Mouse (Mus musculus) G1E (cell line): ENCODE measurements around the gene Mcat. TPM values are rescaled to one million over a fixed set of nuclear protein-coding genes. Genes with fewer than 3 reads are reported as not detected.
A peak's percentile ranks its signal among the peaks of the same experiment; 100 is the strongest.

ENCODE experiments used
- ATAC-seq: 2 replicates; pipeline ENCODE4 v1.8.0; 2016; ENCODE audit warnings: mild to moderate bottlenecking; ENCODE audit not compliant: insufficient number of reproducible peaks, poor library complexity, low FRiP score, severe bottlenecking; ENCODE audit errors: extremely low read depth
- DNase-seq: peaks from one replicate; pipeline ENCODE4 v3.0.0; 2012; ENCODE audit warnings: low spot score
- H3K27me3 ChIP-seq: 2 replicates; pipeline ENCODE4 v1.6.1; 2012; ENCODE audit warnings: mild to moderate bottlenecking, low read length, inconsistent platforms; ENCODE audit not compliant: insufficient read depth
- H3K36me3 ChIP-seq: replicated peaks from 2 replicates; pipeline ENCODE3; 2012; ENCODE audit warnings: mild to moderate bottlenecking, inconsistent platforms
- H3K4me1 ChIP-seq: 2 replicates; pipeline ENCODE4 v1.6.1; 2012; ENCODE audit warnings: low read depth, low read length, inconsistent platforms, mixed read lengths; ENCODE audit not compliant: insufficient read depth
- H3K4me3 ChIP-seq: 2 replicates; pipeline ENCODE4 v1.5.1; 2012; ENCODE audit warnings: low read depth, mild to moderate bottlenecking, inconsistent platforms, low read length, moderate library complexity, mixed read lengths
- H3K9me3 ChIP-seq: replicated peaks from 2 replicates; pipeline ENCODE4 v1.6.1; 2012; ENCODE audit warnings: inconsistent platforms
- CTCF ChIP-seq: IDR thresholded peaks from 2 replicates; pipeline ENCODE4 v1.5.1; 2012; ENCODE audit warnings: low read depth, low read length, inconsistent platforms, mixed read lengths
- GATA1 ChIP-seq: IDR thresholded peaks from 2 replicates; pipeline ENCODE4 v1.6.1; 2012; ENCODE audit warnings: borderline replicate concordance, low read length, inconsistent platforms, mixed read lengths
- GATA2 ChIP-seq: IDR thresholded peaks from 2 replicates; pipeline ENCODE4 v1.6.1; 2012; ENCODE audit warnings: low read depth, low read length, inconsistent platforms, borderline replicate concordance
- POLR2AphosphoS5 ChIP-seq: IDR thresholded peaks from 2 replicates; pipeline ENCODE4 v1.6.1; 2012; ENCODE audit warnings: low read depth, low read length, inconsistent platforms; ENCODE audit not compliant: insufficient replicate concordance
- TAL1 ChIP-seq: conservative IDR thresholded peaks from 2 replicates; pipeline ENCODE4 v1.6.1; 2012; ENCODE audit warnings: low read depth, low read length, inconsistent platforms, mixed read lengths
- polyA plus RNA-seq: library from polyadenylated mRNA; stranded (reverse); fragments of >175 nt; gene quantifications from 2 replicates; pipeline ENCODE4 v1.2.3, GENCODE M21; 2012
- total RNA-seq, 2 experiments: library from RNA; stranded (forward) in 1 of 2; stranded (reverse) in 1 of 2; fragments of 200-1000 nt in 1 of 2; fragments of >200 nt in 1 of 2; fragmentation: Nextera tagmentation in 1 of 2; gene quantifications; 2 replicates each; pipeline ENCODE4 v1.2.3; 2014 to 2017

The Mcat gene
- total and polyA plus RNA-seq, 3 experiments, result 14.0 to 17.7 (median 17.1) TPM

GRCm38 (mm10) chr15:83592260-83593188 is 28.9 kb upstream of the Mcat start:
- peaks cover 65% of the 10 kb centered on the region for H3K4me1 ChIP-seq
- peak; percentile 15; the same call in 1 of the 2 replicates for ATAC-seq
- peak overlapping the region; percentile 92 for H3K4me3 ChIP-seq
- peak; percentile 37 for DNase-seq
- TF ChIP-seq TAL1, result peak; percentile 80
- no peak for TF ChIP-seq POLR2AphosphoS5
- peaks cover 57% of the 10 kb centered on the region for H3K36me3 ChIP-seq
- peaks cover 2% of the 10 kb centered on the region; the same call in 1 of the 2 replicates for H3K9me3 ChIP-seq
- H3K27me3 ChIP-seq, result no peaks in the 10 kb centered on the region

- TF ChIP-seq CTCF, result no peak
- TF ChIP-seq GATA1, result no peak
- no peak for TF ChIP-seq GATA2
- TF ChIP-seq POLR2AphosphoS5, result no peak
- no peak for TF ChIP-seq TAL1
- ATAC-seq, result no peak
- peaks cover 3% of the 10 kb centered on the region; the same call in 1 of the 2 replicates for H3K27me3 ChIP-seq
- H3K9me3 ChIP-seq, result peaks cover 7% of the 10 kb centered on the region
- DNase-seq, result no peak
- H3K4me1 ChIP-seq, result peaks cover 63% of the 10 kb centered on the region
- peak overlapping the region; percentile 92; the same call in 1 of the 2 replicates for H3K4me3 ChIP-seq
- H3K36me3 ChIP-seq, result peaks cover 64% of the 10 kb centered on the region
Measured at GRCm38 (mm10) chr15:83591758-83592157, 28.2 kb upstream of the Mcat start.

GRCm38 (mm10) chr15:83590841-83591240 is 27.3 kb upstream of the Mcat start:
- no peak for TF ChIP-seq POLR2AphosphoS5
- no peak for TF ChIP-seq GATA2
- no peak for TF ChIP-seq CTCF
- TF ChIP-seq TAL1, result no peak
- TF ChIP-seq GATA1, result no peak
- peaks cover 73% of the 10 kb centered on the region for H3K36me3 ChIP-seq
- H3K9me3 ChIP-seq, result peaks cover 16% of the 10 kb centered on the region
- DNase-seq (no peak), ATAC-seq (no peak)
- peaks cover 54% of the 10 kb centered on the region for H3K4me1 ChIP-seq
- no peak overlapping the region; the same call in 1 of the 2 replicates for H3K4me3 ChIP-seq
- H3K27me3 ChIP-seq, result peaks cover 4% of the 10 kb centered on the region; the same call in 1 of the 2 replicates

- TF ChIP-seq CTCF, result no peak
- TF ChIP-seq POLR2AphosphoS5, result no peak
- no peak for TF ChIP-seq GATA1
- no peak for TF ChIP-seq TAL1
- no peak for TF ChIP-seq GATA2
- peaks cover 17% of the 10 kb centered on the region for H3K9me3 ChIP-seq
- no peak for ATAC-seq
- peaks cover 4% of the 10 kb centered on the region; the same call in 1 of the 2 replicates for H3K27me3 ChIP-seq
- H3K4me1 ChIP-seq, result peaks cover 22% of the 10 kb centered on the region
- no peak for DNase-seq
- no peak overlapping the region for H3K4me3 ChIP-seq
- H3K36me3 ChIP-seq, result peaks cover 97% of the 10 kb centered on the region
Measured at GRCm38 (mm10) chr15:83584741-83585220, 21.2 kb upstream of the Mcat start.

GRCm38 (mm10) chr15:83583419-83584156 is 20.0 kb upstream of the Mcat start:
- H3K9me3 ChIP-seq, result peaks cover 17% of the 10 kb centered on the region
- ATAC-seq, result peak; percentile 45; the same call in 1 of the 2 replicates
- H3K27me3 ChIP-seq, result peaks cover 4% of the 10 kb centered on the region; the same call in 1 of the 2 replicates
- peaks cover 23% of the 10 kb centered on the region for H3K4me1 ChIP-seq
- peaks cover 98% of the 10 kb centered on the region for H3K36me3 ChIP-seq
- TF ChIP-seq GATA1 (no peak), POLR2AphosphoS5 (no peak), CTCF (peak; percentile 14; the same call in 1 of the 2 replicates)
- H3K4me3 ChIP-seq, result no peak overlapping the region
- no peak for DNase-seq

GRCm38 (mm10) chr15:83582931-83583330 is 19.3 kb upstream of the Mcat start:
- H3K4me1 ChIP-seq, result peaks cover 24% of the 10 kb centered on the region
- no peak overlapping the region for H3K4me3 ChIP-seq
- no peak for TF ChIP-seq TAL1
- no peak for TF ChIP-seq CTCF
- no peak for TF ChIP-seq GATA2
- no peak for TF ChIP-seq POLR2AphosphoS5
- no peak for TF ChIP-seq GATA1
- H3K27me3 ChIP-seq, result peaks cover 4% of the 10 kb centered on the region; the same call in 1 of the 2 replicates
- no peak for ATAC-seq
- H3K36me3 ChIP-seq, result peaks cover 98% of the 10 kb centered on the region
- DNase-seq, result no peak
- peaks cover 14% of the 10 kb centered on the region for H3K9me3 ChIP-seq
